1 mouse cellular context compared by ENCODE assay signal in genomic region chr4:148185819-148186218, GRCm38 (mm10).
TF ChIP-seq lines count a peak whose summit lies in the region.

No protein-coding gene starts in this region.

TF ChIP-seq in MEL, 35 proteins besides CTCF, POLR2A, EP300 and RAD21:
- TF ChIP-seq TBP (IDR thresholded peaks at IDR 0.05; ENCODE audit: low read depth, low read length) (no peak), SMC3 (IDR thresholded peaks at IDR 0.05; ENCODE audit: low read depth, low read length) (peak; percentile 14; the same call in 1 of the 2 replicates)
